Mouse (Mus musculus) limb, embryonic 10.5 days (tissue): ENCODE measurements around the gene Enpp3. TPM values are rescaled to one million over a fixed set of nuclear protein-coding genes. Genes with fewer than 3 reads are reported as not detected.
A peak's percentile ranks its signal among the peaks of the same experiment; 100 is the strongest.

Experiments
- DNase-seq: peaks from one replicate; pipeline ENCODE4 v3.0.0-alpha.2; 2017; ENCODE audit warnings: low spot score
- H3K27ac ChIP-seq: fragments of 300-500 bp; sonication (generic); 2 replicates; pipeline ENCODE4 v1.5.1; 2016; ENCODE audit warnings: mild to moderate bottlenecking
- H3K27me3 ChIP-seq: fragments of 300-500 bp; sonication (generic); 2 replicates; pipeline ENCODE4 v1.6.1; 2016; ENCODE audit warnings: low read depth, mild to moderate bottlenecking; ENCODE audit not compliant: poor library complexity, severe bottlenecking
- H3K36me3 ChIP-seq: fragments of 300-500 bp; sonication (generic); 2 replicates; pipeline ENCODE4 v1.6.1; 2016; ENCODE audit warnings: mild to moderate bottlenecking, moderate library complexity
- H3K4me1 ChIP-seq: fragments of 300-500 bp; sonication (generic); 2 replicates; pipeline ENCODE4 v1.6.1; 2016
- H3K4me3 ChIP-seq: fragments of 300-500 bp; sonication (generic); 2 replicates; pipeline ENCODE4 v1.5.1; 2016; ENCODE audit warnings: mild to moderate bottlenecking, moderate library complexity
- H3K9me3 ChIP-seq: fragments of 300-500 bp; sonication (generic); replicated peaks from 2 replicates; pipeline ENCODE4 v1.6.1; 2016; ENCODE audit warnings: mild to moderate bottlenecking
- WGBS: fragments of 180-500 bp; shearing (Covaris S2); methylation state at CpG from one replicate; pipeline ENCODE4 v1.1.7; 2016; 5-methylcytosine and 5-hydroxymethylcytosine counted together
- polyA plus RNA-seq: library from polyadenylated mRNA; unstranded; fragments of >200 nt; fragmentation: Nextera tagmentation; extraction: Ambion mirVana; gene quantifications from 2 replicates; pipeline ENCODE4 v1.2.1, GENCODE M21; 2016

Enpp3 gene
- polyA plus RNA-seq, 1 experiment from 2014 or later = 7.8 TPM

- Histone ChIP-seq H3K4me3 (peak overlapping the region; percentile 35), H3K36me3 (no peaks in the 10 kb centered on the region), H3K27ac (peak overlapping the region; percentile 70), H3K9me3 (no peaks in the 10 kb centered on the region), H3K4me1 (peaks cover 22% of the 10 kb centered on the region), H3K27me3 (no peaks in the 10 kb centered on the region)
- 49% methylated on average over 14 of the region's 14 CpGs for whole genome bisulfite sequencing
- DNase-seq = peak; percentile 38
Measured at GRCm38 (mm10) chr10:24777916-24778642, 64.5 kb downstream of the Enpp3 start.

- H3K27me3 ChIP-seq = no peaks in the 10 kb centered on the region
- no peak for DNase-seq
- no peak overlapping the region for H3K4me3 ChIP-seq
- 0 out of 2 replicates have a peak, but pooled peaks cover 5% of the 10 kb centered on the region for H3K4me1 ChIP-seq
- H3K9me3 ChIP-seq = no peaks in the 10 kb centered on the region
- H3K27ac ChIP-seq = no peak overlapping the region
- H3K36me3 ChIP-seq = no peaks in the 10 kb centered on the region
- WGBS = 90% methylated on average over 7 of the region's 7 CpGs
Measured at GRCm38 (mm10) chr10:24769496-24769895, 73.1 kb downstream of the Enpp3 start.

- H3K36me3 ChIP-seq = no peaks in the 10 kb centered on the region
- no peak overlapping the region for H3K4me3 ChIP-seq
- DNase-seq = no peak
- no peaks in the 10 kb centered on the region for H3K9me3 ChIP-seq
- H3K27me3 ChIP-seq = no peaks in the 10 kb centered on the region
- H3K27ac ChIP-seq = peak overlapping the region; percentile 1; the same call in 1 of the 2 replicates
- H3K4me1 ChIP-seq = 0 out of 2 replicates have a peak, but pooled peaks cover 5% of the 10 kb centered on the region
- 50% methylated on average over 11 of the region's 11 CpGs for WGBS
Measured at GRCm38 (mm10) chr10:24767695-24768094, 74.9 kb downstream of the Enpp3 start.

- Histone ChIP-seq H3K4me1 (0 out of 2 replicates have a peak, but pooled peaks cover 5% of the 10 kb centered on the region), H3K36me3 (no peaks in the 10 kb centered on the region), H3K4me3 (no peak overlapping the region), H3K27ac (no peak overlapping the region), H3K9me3 (no peaks in the 10 kb centered on the region), H3K27me3 (no peaks in the 10 kb centered on the region)
- no peak for DNase-seq
- 71% methylated on average over 1 of the region's 1 CpGs for WGBS
Measured at GRCm38 (mm10) chr10:24766061-24766460, 76.6 kb downstream of the Enpp3 start.

- Histone ChIP-seq H3K27ac (no peak overlapping the region), H3K36me3 (no peaks in the 10 kb centered on the region), H3K27me3 (no peaks in the 10 kb centered on the region), H3K4me1 (0 out of 2 replicates have a peak, but pooled peaks cover 5% of the 10 kb centered on the region), H3K4me3 (no peak overlapping the region), H3K9me3 (no peaks in the 10 kb centered on the region)
- WGBS = 56% methylated on average over 6 of the region's 6 CpGs
- no peak for DNase-seq
Measured at GRCm38 (mm10) chr10:24765151-24765755, 77.4 kb downstream of the Enpp3 start.

GRCm38 (mm10) chr10:24764640-24765039, 78.0 kb downstream of the Enpp3 start:
- Histone ChIP-seq H3K4me1 (0 out of 2 replicates have a peak, but pooled peaks cover 5% of the 10 kb centered on the region), H3K36me3 (no peaks in the 10 kb centered on the region), H3K27me3 (no peaks in the 10 kb centered on the region), H3K9me3 (no peaks in the 10 kb centered on the region), H3K27ac (no peak overlapping the region), H3K4me3 (no peak overlapping the region)
- no peak for DNase-seq
- 75% methylated on average over 3 of the region's 3 CpGs for WGBS

- H3K4me3 ChIP-seq = no peak overlapping the region
- 90% methylated on average over 3 of the region's 3 CpGs for WGBS
- H3K27ac ChIP-seq = no peak overlapping the region
- no peaks in the 10 kb centered on the region for H3K9me3 ChIP-seq
- 0 out of 2 replicates have a peak, but pooled peaks cover 2% of the 10 kb centered on the region for H3K4me1 ChIP-seq
- H3K27me3 ChIP-seq = no peaks in the 10 kb centered on the region
- no peaks in the 10 kb centered on the region for H3K36me3 ChIP-seq
- DNase-seq = no peak
Measured at GRCm38 (mm10) chr10:24763257-24763656, 79.4 kb downstream of the Enpp3 start.

- H3K36me3 ChIP-seq = no peaks in the 10 kb centered on the region
- H3K27me3 ChIP-seq = no peaks in the 10 kb centered on the region
- H3K9me3 ChIP-seq = no peaks in the 10 kb centered on the region
- no peak overlapping the region for H3K27ac ChIP-seq
- WGBS = 83% methylated on average over 8 of the region's 8 CpGs
- peaks cover 6% of the 10 kb centered on the region; the same call in 1 of the 2 replicates for H3K4me1 ChIP-seq
- H3K4me3 ChIP-seq = no peak overlapping the region
- DNase-seq = no peak
Measured at GRCm38 (mm10) chr10:24758326-24758915, 84.2 kb downstream of the Enpp3 start.

GRCm38 (mm10) chr10:24754874-24755540, 87.6 kb downstream of the Enpp3 start:
- no peaks in the 10 kb centered on the region for H3K27me3 ChIP-seq
- no peak overlapping the region; the same call in 1 of the 2 replicates for H3K27ac ChIP-seq
- no peaks in the 10 kb centered on the region for H3K36me3 ChIP-seq
- peak overlapping the region; percentile 39; the same call in 1 of the 2 replicates for H3K4me3 ChIP-seq
- peaks cover 6% of the 10 kb centered on the region; the same call in 1 of the 2 replicates for H3K4me1 ChIP-seq
- WGBS = 82% methylated on average over 9 of the region's 9 CpGs
- H3K9me3 ChIP-seq = no peaks in the 10 kb centered on the region
- DNase-seq = no peak

- H3K4me3 ChIP-seq = peak overlapping the region; percentile 39
- H3K4me1 ChIP-seq = peaks cover 6% of the 10 kb centered on the region; the same call in 1 of the 2 replicates
- no peaks in the 10 kb centered on the region for H3K36me3 ChIP-seq
- DNase-seq = no peak
- no peaks in the 10 kb centered on the region for H3K27me3 ChIP-seq
- H3K9me3 ChIP-seq = no peaks in the 10 kb centered on the region
- no peak overlapping the region; the same call in 1 of the 2 replicates for H3K27ac ChIP-seq
- 49% methylated on average over 11 of the region's 11 CpGs for WGBS
Measured at GRCm38 (mm10) chr10:24754251-24754835, 88.3 kb downstream of the Enpp3 start.

- H3K27ac ChIP-seq = no peak overlapping the region
- no peaks in the 10 kb centered on the region for H3K27me3 ChIP-seq
- no peaks in the 10 kb centered on the region for H3K9me3 ChIP-seq
- H3K4me3 ChIP-seq = peak overlapping the region; percentile 39; the same call in 1 of the 2 replicates
- H3K4me1 ChIP-seq = peaks cover 6% of the 10 kb centered on the region; the same call in 1 of the 2 replicates
- 73% methylated on average over 16 of the region's 16 CpGs for WGBS
- DNase-seq = no peak
- no peaks in the 10 kb centered on the region for H3K36me3 ChIP-seq
Measured at GRCm38 (mm10) chr10:24753536-24754250, 88.9 kb downstream of the Enpp3 start.
